Mouse (Mus musculus) inflammation-experienced regulatory T-cells (primary cell): ENCODE results near the gene Runx2. TPM values are rescaled to one million over a fixed set of nuclear protein-coding genes. Genes with fewer than 3 reads are reported as not detected.

Experiments
- polyA plus RNA-seq, 2 experiments: library from polyadenylated mRNA; unstranded; fragments of 100-300 nt; shearing (Covaris generic); gene quantifications; one replicate each; pipeline ENCODE4 v1.2.1; 2017

The Runx2 gene
- 10 to 100 TPM; 10.5 to 13.0 TPM for polyA plus RNA-seq

GRCm38 (mm10) chr17:44814508-44815175 lies at the start of gene Runx2:
Runx2 (minus strand) TSS chr17:44814797.

DNA sequence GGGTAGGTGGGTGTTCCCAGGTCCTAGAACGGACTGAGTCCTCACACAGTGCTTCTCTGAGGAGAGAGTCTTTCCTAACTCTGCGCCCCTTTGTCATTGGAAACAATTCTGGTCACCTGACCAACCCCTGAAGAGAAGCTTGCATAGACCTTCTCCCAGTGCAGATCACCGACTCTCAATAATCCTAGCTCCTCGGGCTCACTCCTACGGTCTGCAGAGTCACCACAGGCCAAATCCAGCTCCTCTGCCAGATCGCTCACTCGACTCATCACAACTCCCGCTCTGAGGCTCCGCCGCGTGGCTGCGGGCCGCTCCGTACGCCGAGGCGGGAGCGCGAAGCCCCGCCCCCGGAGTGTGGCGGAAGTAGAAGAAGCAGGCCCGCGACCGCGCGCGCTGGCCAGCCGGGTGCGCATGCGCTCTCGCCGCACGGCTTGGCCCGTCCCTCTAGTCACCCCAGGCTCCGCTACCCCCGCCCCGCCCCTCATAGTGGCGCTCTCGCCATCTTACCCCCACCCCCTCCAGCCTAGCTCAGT lies 37.8 kb downstream of the Runx2 start, which contains the start of gene Supt3:
Gene Supt3 (plus strand): TSS at position 415 of the 533 bp plus-strand sequence.

Other genes with a start within 250 kb of the Runx2 start
- gene Supt3, start 37.6 kb downstream of the Runx2 start, polyA plus RNA-seq: 10 to 100 TPM; 21.6 to 26.9 TPM